Mouse (Mus musculus) lung, adult 2 months (tissue): ENCODE results near the gene Wdr20.

Source experiments
- CTCF ChIP-seq: fragments of 200-500 bp; IDR thresholded peaks from 2 replicates; pipeline ENCODE4 v1.5.1; 2011; ENCODE audit warnings: mild to moderate bottlenecking, low read length, control low read depth; ENCODE audit not compliant: insufficient read depth
- POLR2A ChIP-seq: fragments of 200-500 bp; IDR thresholded peaks from 2 replicates; pipeline ENCODE4 v1.6.1; 2011; ENCODE audit warnings: low read depth, mild to moderate bottlenecking, control low read depth, low read length, borderline replicate concordance; ENCODE audit errors: extremely low read depth

- no peak for TF ChIP-seq CTCF
- TF ChIP-seq POLR2A = no peak
These were observed 46.5 kb downstream of the Wdr20 start for GRCm38 (mm10) chr12:110784211-110784610.
